Mouse (Mus musculus): ENCODE data around the gene Gabrg3. TPM values are rescaled to one million over a fixed set of nuclear protein-coding genes. Genes with fewer than 3 reads are reported as not detected.

Gabrg3 gene
- polyA plus RNA-seq (2012; rRNA removed; ENCODE audit: low replicate concordance) = 0.07 and 0.21 TPM in 2 replicates

DNA sequence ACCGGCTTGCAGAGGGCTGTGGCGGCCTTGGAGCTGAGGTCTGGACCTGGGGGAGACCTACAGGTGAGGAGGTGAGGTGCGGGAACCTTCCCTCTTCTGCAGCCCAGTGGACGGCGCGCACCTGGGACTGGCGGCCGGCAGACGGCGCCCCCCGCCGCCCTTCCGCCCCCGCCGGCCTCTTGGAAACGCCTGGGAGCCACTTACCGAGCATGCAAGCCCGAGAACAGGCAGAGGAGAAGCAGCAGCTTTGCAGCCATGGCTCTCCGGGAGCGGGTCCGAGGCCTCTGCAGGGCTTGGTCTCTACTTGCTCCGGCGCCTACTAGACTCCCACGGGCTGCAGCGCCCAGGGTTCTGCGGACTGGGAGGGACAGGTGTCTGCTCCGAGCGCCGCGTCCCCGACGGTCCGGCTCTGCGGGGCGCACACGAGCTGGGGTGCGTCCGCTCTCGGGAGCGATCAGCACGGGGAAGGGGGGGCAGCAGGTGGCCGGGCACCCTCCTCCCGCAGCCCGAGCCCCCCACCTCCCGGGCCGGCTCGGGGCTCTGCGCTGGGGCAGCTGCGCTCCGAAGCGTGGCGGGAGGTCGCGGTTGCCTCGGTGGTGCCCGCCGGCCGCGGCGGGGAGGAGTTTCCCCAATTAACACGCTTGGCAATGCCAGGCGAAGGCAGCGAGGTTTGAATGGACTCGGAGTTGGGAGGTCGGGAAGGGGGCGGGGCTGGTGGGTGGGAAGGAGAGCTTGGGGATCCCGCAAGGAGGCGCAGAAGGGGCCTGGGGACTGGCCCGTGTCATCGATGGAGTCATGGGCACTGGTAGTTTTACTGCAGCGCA, at the start of gene Gabrg3:
Gene Gabrg3 (minus strand): TSS at position 672 of the 824 bp plus-strand sequence.

DNA sequence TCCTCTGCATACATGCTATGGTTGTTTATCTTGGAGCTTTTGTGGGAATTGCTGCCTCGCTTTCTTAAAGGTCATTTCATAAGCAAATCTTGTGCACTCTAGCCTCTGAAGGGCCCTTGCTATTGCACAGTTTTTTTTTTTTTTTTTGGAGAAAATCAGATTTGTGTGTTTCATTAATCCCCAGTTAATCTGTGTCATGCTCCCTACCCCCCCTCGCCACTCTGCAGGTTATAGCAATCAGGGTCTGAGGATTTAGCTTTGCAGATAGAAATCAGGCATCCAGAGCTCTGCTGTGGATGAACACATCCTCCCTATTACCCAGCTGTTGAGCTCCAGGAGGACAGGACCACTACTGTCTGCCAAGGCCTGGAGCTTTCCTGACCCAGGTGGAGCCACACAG, 32.4 kb upstream of the Gabrg3 start, which contains the start of gene Gabrb3:
Gene Gabrb3 (plus strand): TSS at position 301 of the 400 bp plus-strand sequence.

Other genes with a start within 250 kb of the Gabrg3 start
- gene Gabrb3, start 32.5 kb upstream of the Gabrg3 start, polyA plus RNA-seq (2012; rRNA removed; ENCODE audit: low replicate concordance) = 0.37 TPM in 1 of 2 replicates, not detected in the other
- not detected in 2 replicates for gene Gabra5, start 122.9 kb upstream of the Gabrg3 start, polyA plus RNA-seq (2012; rRNA removed; ENCODE audit: low replicate concordance)